Mouse (Mus musculus): ENCODE measurements around the gene Hapln4. TPM values are rescaled to one million over a fixed set of nuclear protein-coding genes. Genes with fewer than 3 reads are reported as not detected.

Gene Hapln4
- polyA plus RNA-seq, 1 experiment from 2014 or later, result 0.06 TPM

GRCm38 (mm10) chr8:70072441-70073069 lies 10.7 kb upstream of the Hapln4 start, which contains the start of gene Tm6sf2:
Tm6sf2 (plus strand) TSS chr8:70072924.
- H3K27ac ChIP-seq (ENCODE audit: low read length), result peak within 1 kb of the TSS; percentile 39
- H3K9me3 ChIP-seq (ENCODE audit: control insufficient read depth, low read length), result no peaks in the 10 kb centered on the region
- peaks cover 9% of the 10 kb centered on the region for H3K4me1 ChIP-seq (replicated peaks; ENCODE audit: control insufficient read depth, insufficient read depth, low read length)
- no peaks in the 10 kb centered on the region for H3K27me3 ChIP-seq (ENCODE audit: control insufficient read depth, insufficient read depth, low read depth, low read length)
- peak within 1 kb of the TSS; percentile 63 for H3K4me2 ChIP-seq (ENCODE audit: low read depth, low read length)
- H3K9ac ChIP-seq (ENCODE audit: low read length), result peak within 1 kb of the TSS; percentile 43; the same call in 1 of the 2 replicates
- peaks cover 21% of the 10 kb centered on the region for H3K36me3 ChIP-seq (ENCODE audit: control insufficient read depth, insufficient read depth, low read length)
- WGBS, result 11% methylated on average over 21 of the region's 27 CpGs
- peak within 1 kb of the TSS; percentile 38 for H3K4me3 ChIP-seq (ENCODE audit: low read length)
- peak; percentile 83 for ATAC-seq (ENCODE audit: low read depth)

- peaks cover 9% of the 10 kb centered on the region for H3K4me1 ChIP-seq (replicated peaks; ENCODE audit: control insufficient read depth, insufficient read depth, low read length)
- no peaks in the 10 kb centered on the region for H3K27me3 ChIP-seq (ENCODE audit: control insufficient read depth, insufficient read depth, low read depth, low read length)
- WGBS, result 61% methylated on average over 8 of the region's 8 CpGs
- H3K4me3 ChIP-seq (ENCODE audit: low read length), result peak overlapping the region; percentile 38; the same call in 1 of the 2 replicates
- H3K4me2 ChIP-seq (ENCODE audit: low read depth, low read length), result peak overlapping the region; percentile 63
- H3K36me3 ChIP-seq (ENCODE audit: control insufficient read depth, insufficient read depth, low read length), result peaks cover 19% of the 10 kb centered on the region
- no peak for ATAC-seq (ENCODE audit: low read depth)
- peak overlapping the region; percentile 43; the same call in 1 of the 2 replicates for H3K9ac ChIP-seq (ENCODE audit: low read length)
- no peak overlapping the region for H3K27ac ChIP-seq (ENCODE audit: low read length)
- H3K9me3 ChIP-seq (ENCODE audit: control insufficient read depth, low read length), result no peaks in the 10 kb centered on the region
Observed at GRCm38 (mm10) chr8:70073120-70073519, 10.1 kb upstream of the Hapln4 start.

GRCm38 (mm10) chr8:70073682-70074081 lies 9.6 kb upstream of the Hapln4 start:
- H3K4me2 ChIP-seq (ENCODE audit: low read depth, low read length), result no peak overlapping the region
- no peak overlapping the region for H3K9ac ChIP-seq (ENCODE audit: low read length)
- H3K27ac ChIP-seq (ENCODE audit: low read length), result no peak overlapping the region
- H3K27me3 ChIP-seq (ENCODE audit: control insufficient read depth, insufficient read depth, low read depth, low read length), result no peaks in the 10 kb centered on the region
- 43% methylated on average over 1 of the region's 1 CpGs for WGBS
- no peak for ATAC-seq (ENCODE audit: low read depth)
- peaks cover 15% of the 10 kb centered on the region for H3K36me3 ChIP-seq (ENCODE audit: control insufficient read depth, insufficient read depth, low read length)
- H3K9me3 ChIP-seq (ENCODE audit: control insufficient read depth, low read length), result no peaks in the 10 kb centered on the region
- H3K4me3 ChIP-seq (ENCODE audit: low read length), result no peak overlapping the region
- peaks cover 9% of the 10 kb centered on the region for H3K4me1 ChIP-seq (replicated peaks; ENCODE audit: control insufficient read depth, insufficient read depth, low read length)

GRCm38 (mm10) chr8:70081976-70082375 lies 1.3 kb upstream of the Hapln4 start:
- H3K9me3 ChIP-seq (ENCODE audit: control insufficient read depth, low read length), result no peaks in the 10 kb centered on the region
- H3K36me3 ChIP-seq (ENCODE audit: control insufficient read depth, insufficient read depth, low read length), result no peaks in the 10 kb centered on the region
- no peak overlapping the region for H3K4me2 ChIP-seq (ENCODE audit: low read depth, low read length)
- H3K27me3 ChIP-seq (ENCODE audit: control insufficient read depth, insufficient read depth, low read depth, low read length), result peaks cover 51% of the 10 kb centered on the region
- no peak overlapping the region for H3K9ac ChIP-seq (ENCODE audit: low read length)
- H3K4me3 ChIP-seq (ENCODE audit: low read length), result no peak overlapping the region
- peaks cover 10% of the 10 kb centered on the region for H3K4me1 ChIP-seq (replicated peaks; ENCODE audit: control insufficient read depth, insufficient read depth, low read length)
- no peak for ATAC-seq (ENCODE audit: low read depth)
- WGBS, result 91% methylated on average over 2 of the region's 2 CpGs
- no peak overlapping the region for H3K27ac ChIP-seq (ENCODE audit: low read length)

GRCm38 (mm10) chr8:70084191-70085065 lies 1.2 kb downstream of the Hapln4 start:
- H3K4me1 ChIP-seq (replicated peaks; ENCODE audit: control insufficient read depth, insufficient read depth, low read length), result peaks cover 13% of the 10 kb centered on the region
- H3K9ac ChIP-seq (ENCODE audit: low read length), result no peak overlapping the region
- no peaks in the 10 kb centered on the region for H3K9me3 ChIP-seq (ENCODE audit: control insufficient read depth, low read length)
- H3K4me3 ChIP-seq (ENCODE audit: low read length), result peak overlapping the region; percentile 36
- H3K36me3 ChIP-seq (ENCODE audit: control insufficient read depth, insufficient read depth, low read length), result no peaks in the 10 kb centered on the region
- ATAC-seq (ENCODE audit: low read depth), result no peak
- H3K4me2 ChIP-seq (ENCODE audit: low read depth, low read length), result peak overlapping the region; percentile 49
- peaks cover 75% of the 10 kb centered on the region for H3K27me3 ChIP-seq (ENCODE audit: control insufficient read depth, insufficient read depth, low read depth, low read length)
- 2% methylated on average over 71 of the region's 71 CpGs for WGBS
- H3K27ac ChIP-seq (ENCODE audit: low read length), result no peak overlapping the region

GRCm38 (mm10) chr8:70086151-70086550 lies 2.9 kb downstream of the Hapln4 start:
- no peak for ATAC-seq (ENCODE audit: low read depth)
- 31% methylated on average over 1 of the region's 1 CpGs for WGBS
- Histone ChIP-seq H3K36me3 (ENCODE audit: control insufficient read depth, insufficient read depth, low read length) (no peaks in the 10 kb centered on the region), H3K4me3 (ENCODE audit: low read length) (no peak overlapping the region), H3K9me3 (ENCODE audit: control insufficient read depth, low read length) (no peaks in the 10 kb centered on the region), H3K27me3 (ENCODE audit: control insufficient read depth, insufficient read depth, low read depth, low read length) (peaks cover 91% of the 10 kb centered on the region), H3K27ac (ENCODE audit: low read length) (no peak overlapping the region), H3K4me2 (ENCODE audit: low read depth, low read length) (no peak overlapping the region), H3K9ac (ENCODE audit: low read length) (no peak overlapping the region), H3K4me1 (replicated peaks; ENCODE audit: control insufficient read depth, insufficient read depth, low read length) (peaks cover 13% of the 10 kb centered on the region)

GRCm38 (mm10) chr8:70087237-70087636 lies 4.0 kb downstream of the Hapln4 start:
- 5% methylated on average over 7 of the region's 7 CpGs for WGBS

GRCm38 (mm10) chr8:70087836-70088650 lies 4.8 kb downstream of the Hapln4 start:
- H3K27ac ChIP-seq (ENCODE audit: low read length), result no peak overlapping the region
- 4% methylated on average over 54 of the region's 56 CpGs for WGBS
- H3K4me3 ChIP-seq (ENCODE audit: low read length), result peak overlapping the region; percentile 31
- H3K9ac ChIP-seq (ENCODE audit: low read length), result no peak overlapping the region
- H3K9me3 ChIP-seq (ENCODE audit: control insufficient read depth, low read length), result no peaks in the 10 kb centered on the region
- ATAC-seq (ENCODE audit: low read depth), result peak; percentile 68
- H3K27me3 ChIP-seq (ENCODE audit: control insufficient read depth, insufficient read depth, low read depth, low read length), result peaks cover 79% of the 10 kb centered on the region
- H3K36me3 ChIP-seq (ENCODE audit: control insufficient read depth, insufficient read depth, low read length), result no peaks in the 10 kb centered on the region
- peaks cover 12% of the 10 kb centered on the region for H3K4me1 ChIP-seq (replicated peaks; ENCODE audit: control insufficient read depth, insufficient read depth, low read length)
- H3K4me2 ChIP-seq (ENCODE audit: low read depth, low read length), result peak overlapping the region; percentile 42

More at GRCm38 (mm10) chr8:70087237-70087636, 4.0 kb downstream of the Hapln4 start:
- no peak overlapping the region for H3K4me3 ChIP-seq (ENCODE audit: low read length)
- H3K9me3 ChIP-seq (ENCODE audit: control insufficient read depth, low read length), result no peaks in the 10 kb centered on the region
- peaks cover 86% of the 10 kb centered on the region for H3K27me3 ChIP-seq (ENCODE audit: control insufficient read depth, insufficient read depth, low read depth, low read length)
- no peak overlapping the region for H3K4me2 ChIP-seq (ENCODE audit: low read depth, low read length)
- H3K36me3 ChIP-seq (ENCODE audit: control insufficient read depth, insufficient read depth, low read length), result no peaks in the 10 kb centered on the region
- H3K27ac ChIP-seq (ENCODE audit: low read length), result no peak overlapping the region
- no peak for ATAC-seq (ENCODE audit: low read depth)
- H3K4me1 ChIP-seq (replicated peaks; ENCODE audit: control insufficient read depth, insufficient read depth, low read length), result peaks cover 13% of the 10 kb centered on the region
- H3K9ac ChIP-seq (ENCODE audit: low read length), result no peak overlapping the region

Data from lung, embryonic 16.5 days (tissue).